Mouse (Mus musculus): Measurements from ENCODE around the gene Plcb2. TPM values are rescaled to one million over a fixed set of nuclear protein-coding genes. Genes with fewer than 3 reads are reported as not detected.

The Plcb2 gene
- polyA plus RNA-seq, 1 experiment from 2014 or later = 1.4 TPM

DNA sequence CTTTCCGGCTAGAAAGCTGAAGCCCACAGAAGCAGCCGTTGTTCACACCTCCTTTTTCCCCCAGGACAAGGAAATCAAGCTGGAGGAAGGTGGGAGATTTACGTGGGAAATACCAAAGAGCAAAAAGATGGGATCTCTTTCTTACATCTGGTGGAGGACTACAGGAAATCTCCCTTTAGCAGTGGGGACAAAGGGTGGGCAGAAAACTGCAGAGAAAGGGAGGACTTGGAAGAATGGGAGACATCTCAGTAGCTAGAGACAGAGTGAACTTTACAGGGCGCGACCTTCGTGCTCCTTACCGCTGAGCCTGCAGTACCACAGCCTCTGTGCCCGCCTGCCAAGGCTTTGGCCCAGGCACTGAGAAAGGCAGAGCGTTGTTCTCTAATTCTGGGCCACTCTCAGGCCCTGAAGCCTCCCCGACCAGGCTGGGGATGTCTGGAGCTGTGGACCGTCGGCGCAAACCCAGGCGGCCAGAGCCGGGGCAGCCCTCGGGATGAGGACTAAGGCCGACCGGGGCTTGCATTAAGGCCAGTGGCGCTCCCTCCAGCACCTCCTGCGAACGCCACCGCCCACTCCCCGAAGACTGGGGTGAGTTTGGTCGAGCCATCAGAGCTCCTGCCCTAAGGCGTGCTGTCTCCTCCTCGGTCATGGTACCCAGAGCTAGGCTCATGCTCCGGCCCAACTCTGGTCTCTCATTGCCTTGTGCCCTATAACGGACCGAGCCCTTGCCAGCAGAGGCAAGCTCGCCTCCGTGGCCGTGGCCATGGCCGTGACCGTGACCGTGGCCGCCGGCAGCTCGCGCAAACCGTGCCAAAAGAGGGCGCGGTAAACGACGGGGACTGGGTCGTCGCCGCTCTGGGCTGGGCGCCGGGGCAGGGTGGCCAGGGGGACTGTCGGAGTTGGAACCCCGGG, 26.0 kb downstream of the Plcb2 start:
- H3K9me3 ChIP-seq (replicated peaks; ENCODE audit: control insufficient read depth, low read length) = no peaks in the 10 kb centered on the region
- peak overlapping the region; percentile 86 for H3K4me2 ChIP-seq
- peaks cover 43% of the 10 kb centered on the region for H3K4me1 ChIP-seq (ENCODE audit: control insufficient read depth, insufficient read depth, low read length)
- WGBS (ENCODE audit: insufficient replicate concordance) = 3% methylated on average over 49 of the region's 51 CpGs
- H3K27ac ChIP-seq (ENCODE audit: low read depth, low read length) = no peak overlapping the region
- peak overlapping the region; percentile 48 for H3K4me3 ChIP-seq (ENCODE audit: low read depth, low read length)
- no peaks in the 10 kb centered on the region for H3K36me3 ChIP-seq (ENCODE audit: control insufficient read depth, insufficient read depth, low read length)
- H3K27me3 ChIP-seq (ENCODE audit: control insufficient read depth, insufficient read depth, low read length) = peaks cover 85% of the 10 kb centered on the region
- peak overlapping the region; percentile 24; the same call in 1 of the 2 replicates for H3K9ac ChIP-seq (ENCODE audit: low read depth, low read length)
- 0 out of 2 replicates have a peak, but pooled peaks have one; percentile 3 for ATAC-seq (replicated peaks; ENCODE audit: insufficient number of reproducible peaks, low FRiP score, low TSS enrichment)

DNA sequence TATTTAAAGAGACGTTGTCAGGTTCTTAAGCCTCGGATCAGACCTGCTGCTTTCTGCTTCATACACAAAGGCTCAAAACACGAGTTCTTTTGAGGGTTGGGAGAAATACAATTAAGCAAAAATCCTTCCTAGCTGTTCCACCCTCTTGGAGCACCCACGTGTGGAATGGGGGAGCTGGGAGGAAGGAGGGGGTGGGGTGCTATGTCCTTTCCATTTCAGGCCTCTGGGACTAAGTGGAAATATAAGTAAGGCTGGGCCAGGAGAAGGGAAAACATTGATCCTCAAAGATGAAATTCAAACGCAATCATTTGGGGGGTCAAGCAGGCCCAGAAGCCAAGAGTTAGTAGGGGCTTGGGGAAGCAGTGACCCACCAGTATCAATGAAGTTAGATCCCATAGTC, 27.1 kb downstream of the Plcb2 start:
- no peaks in the 10 kb centered on the region for H3K9me3 ChIP-seq (replicated peaks; ENCODE audit: control insufficient read depth, low read length)
- 0 out of 2 replicates have a peak overlapping the region, but pooled peaks have one; percentile 25 for H3K4me3 ChIP-seq (ENCODE audit: low read depth, low read length)
- H3K36me3 ChIP-seq (ENCODE audit: control insufficient read depth, insufficient read depth, low read length) = no peaks in the 10 kb centered on the region
- WGBS (ENCODE audit: insufficient replicate concordance) = 6% methylated on average over 5 of the region's 5 CpGs
- H3K4me1 ChIP-seq (ENCODE audit: control insufficient read depth, insufficient read depth, low read length) = peaks cover 43% of the 10 kb centered on the region
- H3K9ac ChIP-seq (ENCODE audit: low read depth, low read length) = no peak overlapping the region
- ATAC-seq (replicated peaks; ENCODE audit: insufficient number of reproducible peaks, low FRiP score, low TSS enrichment) = no peak
- H3K27me3 ChIP-seq (ENCODE audit: control insufficient read depth, insufficient read depth, low read length) = peaks cover 86% of the 10 kb centered on the region
- peak overlapping the region; percentile 63 for H3K4me2 ChIP-seq
- H3K27ac ChIP-seq (ENCODE audit: low read depth, low read length) = no peak overlapping the region

DNA sequence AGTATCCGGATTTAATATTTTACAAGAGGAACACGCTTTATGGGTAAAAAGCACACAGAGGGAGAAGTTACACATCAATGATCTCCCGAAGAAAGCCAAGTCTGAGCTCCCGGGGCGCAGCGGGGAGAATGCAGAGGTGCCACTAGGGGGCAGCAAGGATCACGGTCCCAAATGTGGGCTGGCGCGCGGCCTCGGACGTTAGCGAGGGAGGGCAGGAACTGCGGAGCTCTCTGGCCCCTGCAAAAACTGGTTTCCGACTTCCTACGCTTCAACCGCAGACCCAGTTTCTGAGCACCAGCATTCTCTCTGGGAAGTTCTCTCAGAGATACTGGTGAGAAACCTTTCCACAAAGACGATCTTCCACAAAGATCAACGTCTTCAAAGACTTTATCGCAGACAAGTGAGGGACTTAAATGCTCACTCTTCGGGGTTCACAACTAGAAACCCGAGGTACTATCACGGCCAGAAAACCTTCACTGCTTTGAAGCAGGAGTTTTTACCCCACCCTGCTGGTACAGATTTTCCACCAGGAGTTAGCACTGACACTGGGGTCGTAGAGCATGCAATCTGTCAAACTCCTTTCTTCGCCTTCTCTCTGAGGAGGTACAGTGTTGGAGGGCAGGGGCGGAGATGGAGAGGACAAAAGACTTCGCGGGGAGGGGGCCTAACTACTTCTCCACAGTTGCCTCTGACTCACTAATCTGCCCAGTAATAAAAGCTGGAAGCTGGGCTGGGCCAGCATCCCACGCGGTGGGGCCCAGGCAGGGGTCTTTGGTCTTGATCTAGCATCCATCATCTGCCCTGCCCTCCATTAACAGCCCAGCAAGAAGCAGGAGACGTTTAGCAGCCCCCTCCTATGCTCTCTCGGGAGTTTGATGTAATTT, 27.8 kb downstream of the Plcb2 start:
- H3K4me1 ChIP-seq (ENCODE audit: control insufficient read depth, insufficient read depth, low read length) = peaks cover 40% of the 10 kb centered on the region
- H3K36me3 ChIP-seq (ENCODE audit: control insufficient read depth, insufficient read depth, low read length) = no peaks in the 10 kb centered on the region
- H3K9me3 ChIP-seq (replicated peaks; ENCODE audit: control insufficient read depth, low read length) = no peaks in the 10 kb centered on the region
- no peak overlapping the region for H3K27ac ChIP-seq (ENCODE audit: low read depth, low read length)
- H3K9ac ChIP-seq (ENCODE audit: low read depth, low read length) = 0 out of 2 replicates have a peak overlapping the region, but pooled peaks have one; percentile 4
- 0 out of 2 replicates have a peak, but pooled peaks have one; percentile 44 for ATAC-seq (replicated peaks; ENCODE audit: insufficient number of reproducible peaks, low FRiP score, low TSS enrichment)
- H3K27me3 ChIP-seq (ENCODE audit: control insufficient read depth, insufficient read depth, low read length) = peaks cover 84% of the 10 kb centered on the region
- peak overlapping the region; percentile 25 for H3K4me3 ChIP-seq (ENCODE audit: low read depth, low read length)
- WGBS (ENCODE audit: insufficient replicate concordance) = 2% methylated on average over 32 of the region's 32 CpGs
- peak overlapping the region; percentile 63 for H3K4me2 ChIP-seq

DNA sequence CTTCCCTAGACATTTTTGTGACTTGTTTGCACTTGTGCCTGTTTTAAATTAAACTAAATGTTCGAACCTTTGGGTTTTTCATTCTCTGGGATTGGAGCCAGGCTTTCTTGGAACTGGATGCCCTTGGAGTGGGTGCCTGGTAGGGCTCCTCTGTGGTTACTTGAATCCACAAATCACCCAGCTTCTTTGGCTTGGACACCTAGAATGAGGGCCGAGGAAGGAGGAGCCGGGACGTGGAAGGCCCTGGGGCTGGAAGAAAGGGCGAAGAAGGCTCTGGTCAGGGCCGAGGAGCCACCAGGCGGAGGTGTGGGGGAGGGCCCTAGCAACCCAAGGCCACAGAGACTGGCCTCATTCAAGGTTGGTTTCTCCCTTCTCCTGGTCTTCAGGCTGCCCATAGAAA, 30.3 kb downstream of the Plcb2 start:
- Histone ChIP-seq H3K9ac (ENCODE audit: low read depth, low read length) (no peak overlapping the region), H3K4me2 (no peak overlapping the region), H3K4me3 (ENCODE audit: low read depth, low read length) (no peak overlapping the region), H3K27ac (ENCODE audit: low read depth, low read length) (no peak overlapping the region), H3K36me3 (ENCODE audit: control insufficient read depth, insufficient read depth, low read length) (no peaks in the 10 kb centered on the region), H3K27me3 (ENCODE audit: control insufficient read depth, insufficient read depth, low read length) (peaks cover 79% of the 10 kb centered on the region), H3K4me1 (ENCODE audit: control insufficient read depth, insufficient read depth, low read length) (peaks cover 25% of the 10 kb centered on the region), H3K9me3 (replicated peaks; ENCODE audit: control insufficient read depth, low read length) (no peaks in the 10 kb centered on the region)
- no peak for ATAC-seq (replicated peaks; ENCODE audit: insufficient number of reproducible peaks, low FRiP score, low TSS enrichment)
- 47% methylated on average over 7 of the region's 7 CpGs for WGBS (ENCODE audit: insufficient replicate concordance)

DNA sequence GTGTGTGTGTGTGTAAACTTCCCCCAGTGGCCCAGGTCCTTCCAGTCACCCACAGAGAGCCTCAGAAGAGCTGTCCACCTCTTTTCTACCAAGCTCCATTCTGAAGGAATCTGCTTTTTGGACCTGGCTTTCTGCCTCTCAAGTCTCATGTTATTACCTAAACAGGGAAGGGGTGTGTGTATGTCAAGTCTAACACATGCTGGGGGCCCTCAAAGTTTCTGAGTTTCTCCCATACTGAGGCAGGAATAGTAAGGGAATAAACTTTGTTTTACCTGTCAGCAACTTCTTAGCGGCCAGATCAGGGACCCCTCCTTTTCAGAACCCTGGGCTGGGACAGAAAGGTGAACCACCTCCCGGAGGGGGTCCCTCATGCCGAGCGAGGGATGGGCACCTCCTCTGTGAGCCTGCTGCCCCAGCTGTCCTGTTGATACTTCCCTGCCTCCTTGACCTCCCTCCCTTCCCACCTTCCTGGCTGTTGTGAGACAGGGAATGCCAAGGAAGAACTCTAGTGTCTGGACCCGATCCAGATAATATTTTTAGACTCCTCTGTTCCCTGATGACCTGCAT, 30.8 kb downstream of the Plcb2 start:
- no peak overlapping the region for H3K4me2 ChIP-seq
- H3K9ac ChIP-seq (ENCODE audit: low read depth, low read length) = no peak overlapping the region
- no peak for ATAC-seq (replicated peaks; ENCODE audit: insufficient number of reproducible peaks, low FRiP score, low TSS enrichment)
- WGBS (ENCODE audit: insufficient replicate concordance) = 31% methylated on average over 5 of the region's 5 CpGs
- no peaks in the 10 kb centered on the region for H3K9me3 ChIP-seq (replicated peaks; ENCODE audit: control insufficient read depth, low read length)
- no peaks in the 10 kb centered on the region for H3K36me3 ChIP-seq (ENCODE audit: control insufficient read depth, insufficient read depth, low read length)
- peaks cover 21% of the 10 kb centered on the region for H3K4me1 ChIP-seq (ENCODE audit: control insufficient read depth, insufficient read depth, low read length)
- H3K27ac ChIP-seq (ENCODE audit: low read depth, low read length) = no peak overlapping the region
- H3K4me3 ChIP-seq (ENCODE audit: low read depth, low read length) = no peak overlapping the region
- peaks cover 74% of the 10 kb centered on the region for H3K27me3 ChIP-seq (ENCODE audit: control insufficient read depth, insufficient read depth, low read length)

DNA sequence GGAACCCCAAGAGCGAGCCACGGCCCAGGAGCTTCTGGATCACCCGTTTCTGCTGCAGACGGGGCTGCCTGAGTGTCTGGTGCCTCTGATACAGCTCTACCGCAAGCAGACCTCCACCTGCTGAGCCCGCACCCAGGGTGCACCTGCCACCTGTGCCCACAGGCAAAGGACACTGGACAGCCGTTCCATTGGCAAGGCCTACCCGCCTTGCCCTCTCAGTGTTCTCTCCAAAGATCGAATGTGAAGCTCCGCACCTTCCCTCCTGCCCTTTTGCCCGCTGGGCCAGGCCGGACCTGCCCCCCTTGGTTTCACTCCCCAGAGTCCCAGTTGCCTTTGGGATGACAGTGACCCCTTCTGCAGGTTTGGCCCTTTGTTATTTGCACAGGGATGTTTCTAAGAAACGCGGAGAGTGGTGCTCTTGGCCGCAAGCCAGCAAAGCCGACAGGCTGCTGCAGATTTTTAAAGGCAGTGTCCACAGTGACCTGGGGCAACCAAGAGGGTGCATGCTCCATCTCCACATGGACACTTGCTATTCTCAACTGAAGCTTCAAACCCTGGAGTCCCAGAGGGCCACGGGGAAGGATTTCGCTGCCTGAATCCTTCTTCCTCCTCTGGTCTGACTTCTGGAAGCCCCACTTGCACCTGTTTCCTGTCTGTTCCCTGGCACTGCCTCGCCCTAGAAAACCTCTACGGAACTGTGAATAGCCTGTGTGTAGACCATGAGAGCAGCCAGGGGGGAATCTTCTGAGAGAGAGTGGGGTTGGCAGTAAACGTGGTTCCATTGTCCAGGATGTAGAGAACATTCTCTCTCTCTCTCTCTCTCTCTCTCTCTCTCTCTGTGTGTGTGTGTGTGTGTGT, 31.6 kb downstream of the Plcb2 start:
- Histone ChIP-seq H3K4me2 (peak overlapping the region; percentile 16; the same call in 1 of the 2 replicates), H3K27me3 (ENCODE audit: control insufficient read depth, insufficient read depth, low read length) (peaks cover 68% of the 10 kb centered on the region), H3K9ac (ENCODE audit: low read depth, low read length) (no peak overlapping the region), H3K4me3 (ENCODE audit: low read depth, low read length) (no peak overlapping the region), H3K9me3 (replicated peaks; ENCODE audit: control insufficient read depth, low read length) (no peaks in the 10 kb centered on the region), H3K4me1 (ENCODE audit: control insufficient read depth, insufficient read depth, low read length) (peaks cover 20% of the 10 kb centered on the region), H3K27ac (ENCODE audit: low read depth, low read length) (no peak overlapping the region), H3K36me3 (ENCODE audit: control insufficient read depth, insufficient read depth, low read length) (no peaks in the 10 kb centered on the region)
- no peak for ATAC-seq (replicated peaks; ENCODE audit: insufficient number of reproducible peaks, low FRiP score, low TSS enrichment)
- 43% methylated on average over 21 of the region's 21 CpGs for WGBS (ENCODE audit: insufficient replicate concordance)

DNA sequence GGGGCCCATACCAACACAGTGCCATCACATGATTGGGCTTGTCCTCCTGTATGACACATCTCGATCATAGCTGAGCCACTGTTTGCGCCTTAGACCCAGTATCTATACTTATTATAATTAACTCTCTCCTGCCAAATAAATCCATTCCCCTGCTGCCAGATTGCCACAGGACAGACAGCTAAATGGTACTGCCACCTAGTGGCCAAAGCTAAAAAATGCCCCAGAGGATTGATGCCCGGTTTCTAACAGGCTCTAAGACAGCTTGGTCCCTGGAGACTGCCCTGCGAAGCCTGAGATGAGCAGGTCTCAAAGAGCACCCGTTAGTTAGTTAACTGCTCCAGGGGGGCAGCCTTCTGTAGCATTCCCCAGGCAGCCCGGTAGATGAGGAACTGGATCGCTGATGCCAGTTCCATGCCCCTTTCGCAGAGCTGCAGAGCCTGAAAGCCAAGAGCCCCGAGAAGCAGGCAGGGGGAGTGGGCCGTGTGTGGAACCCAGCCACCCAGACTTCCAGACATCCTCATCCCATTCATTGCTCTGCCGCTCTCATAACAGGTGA, 32.5 kb downstream of the Plcb2 start:
- Histone ChIP-seq H3K9me3 (replicated peaks; ENCODE audit: control insufficient read depth, low read length) (no peaks in the 10 kb centered on the region), H3K36me3 (ENCODE audit: control insufficient read depth, insufficient read depth, low read length) (no peaks in the 10 kb centered on the region), H3K27ac (ENCODE audit: low read depth, low read length) (no peak overlapping the region), H3K27me3 (ENCODE audit: control insufficient read depth, insufficient read depth, low read length) (peaks cover 62% of the 10 kb centered on the region), H3K4me1 (ENCODE audit: control insufficient read depth, insufficient read depth, low read length) (peaks cover 17% of the 10 kb centered on the region), H3K4me2 (no peak overlapping the region), H3K9ac (ENCODE audit: low read depth, low read length) (no peak overlapping the region), H3K4me3 (ENCODE audit: low read depth, low read length) (no peak overlapping the region)
- WGBS (ENCODE audit: insufficient replicate concordance) = 29% methylated on average over 11 of the region's 11 CpGs
- no peak for ATAC-seq (replicated peaks; ENCODE audit: insufficient number of reproducible peaks, low FRiP score, low TSS enrichment)

Data from heart, embryonic 11.5 days (tissue).